Mouse (Mus musculus) liver, adult 2 months (tissue): Measurements from ENCODE around the gene Actl6b.

Experiments
- CTCF ChIP-seq: fragments of 200-500 bp; IDR thresholded peaks from 2 replicates; pipeline ENCODE4 v1.5.1; 2011; ENCODE audit warnings: low read depth, low read length, control low read depth
- POLR2A ChIP-seq: fragments of 200-500 bp; IDR thresholded peaks from 2 replicates; pipeline ENCODE4 v1.6.1; 2011; ENCODE audit warnings: low read length, control low read depth; ENCODE audit not compliant: insufficient read depth; ENCODE audit errors: extremely low read depth

DNA sequence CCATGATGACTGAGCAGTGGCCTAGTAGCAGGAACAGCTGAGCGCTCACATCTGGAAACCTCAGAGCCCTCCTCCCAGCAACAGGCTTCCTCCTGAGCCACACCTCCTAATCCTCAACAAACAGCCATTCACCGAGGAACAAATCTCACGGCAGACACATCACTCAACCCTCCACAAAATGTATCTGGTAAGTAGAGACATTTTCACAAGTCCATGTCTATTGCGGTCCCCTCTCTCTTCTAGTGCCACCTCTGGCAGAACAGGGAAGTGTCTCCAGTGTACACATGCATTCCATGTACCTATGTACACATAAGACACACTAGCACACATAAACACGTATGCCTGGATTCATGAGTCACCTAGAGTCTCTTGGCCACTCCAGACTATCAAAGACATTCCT lies 2.2 kb upstream of the Actl6b start:
- TF ChIP-seq CTCF, result no peak
- TF ChIP-seq POLR2A, result no peak
